Mouse (Mus musculus) gonadal fat pad, adult 2 months (tissue): Measurements from ENCODE around the gene Tspan4. TPM values are rescaled to one million over a fixed set of nuclear protein-coding genes. Genes with fewer than 3 reads are reported as not detected.

Source experiments
- polyA plus RNA-seq: library from polyadenylated mRNA; depleted of rRNA; stranded (reverse); fragments of >200 nt; gene quantifications from 2 replicates; pipeline ENCODE4 v1.2.3, GENCODE M21; 2012; rRNA removed

Tspan4 gene
- polyA plus RNA-seq, 1 experiment = 130 TPM

Other genes starting within 250 kb of the Tspan4 start
- gene Phrf1, start 246.5 kb upstream of the Tspan4 start, polyA plus RNA-seq = 22.7 and 40.8 TPM in 2 replicates
- 53.6 and 59.7 TPM in 2 replicates for gene Irf7, start 208.8 kb upstream of the Tspan4 start, polyA plus RNA-seq
- gene Cdhr5, start 198.5 kb upstream of the Tspan4 start, polyA plus RNA-seq = 3.1 and 16.2 TPM in 2 replicates
- gene Sct, start 196.1 kb upstream of the Tspan4 start, polyA plus RNA-seq = 5.1 and 8.1 TPM in 2 replicates
- gene Drd4, start 183.2 kb upstream of the Tspan4 start, polyA plus RNA-seq = 3.9 and 5.1 TPM in 2 replicates
- gene Deaf1, start 147.6 kb upstream of the Tspan4 start, polyA plus RNA-seq = 18.7 and 18.9 TPM in 2 replicates
- 48.1 and 48.9 TPM in 2 replicates for gene Tmem80, start 147.5 kb upstream of the Tspan4 start, polyA plus RNA-seq
- gene Eps8l2, start 136.4 kb upstream of the Tspan4 start, polyA plus RNA-seq = 21.5 and 22.3 TPM in 2 replicates
- gene Taldo1, start 83.0 kb upstream of the Tspan4 start, polyA plus RNA-seq = 324 and 438 TPM in 2 replicates
- gene Gatd1, start 61.1 kb upstream of the Tspan4 start, polyA plus RNA-seq = 103 and 109 TPM in 2 replicates
- gene Cend1, start 45.7 kb upstream of the Tspan4 start, polyA plus RNA-seq = 0.36 and 0.53 TPM in 2 replicates
- gene Slc25a22, start 37.3 kb upstream of the Tspan4 start, polyA plus RNA-seq = 120 TPM in 2 replicates
- 10.3 and 12.3 TPM in 2 replicates for gene Pidd1, start 31.2 kb upstream of the Tspan4 start, polyA plus RNA-seq
- gene Rplp2, start 27.9 kb upstream of the Tspan4 start, polyA plus RNA-seq = 599 and 692 TPM in 2 replicates
- gene Pnpla2, start 20.0 kb upstream of the Tspan4 start, polyA plus RNA-seq = 1,065 and 1,157 TPM in 2 replicates
- 42.8 and 51.2 TPM in 2 replicates for gene Cracr2b, start 14.1 kb upstream of the Tspan4 start, polyA plus RNA-seq
- 670 and 894 TPM in 2 replicates for gene Cd151, start 7.8 kb upstream of the Tspan4 start, polyA plus RNA-seq
- gene Polr2l, start 108 bp upstream of the Tspan4 start, polyA plus RNA-seq = 75.7 and 82.9 TPM in 2 replicates
- gene Chid1, start 64.6 kb downstream of the Tspan4 start, polyA plus RNA-seq = 61.9 and 69.0 TPM in 2 replicates
- 49.2 and 64.8 TPM in 2 replicates for gene Ap2a2, start 86.9 kb downstream of the Tspan4 start, polyA plus RNA-seq
- 0.01 and 0.08 TPM in 2 replicates for gene Muc6, start 180.1 kb downstream of the Tspan4 start, polyA plus RNA-seq
- gene Muc2, start 215.1 kb downstream of the Tspan4 start, polyA plus RNA-seq = 2.9 and 5.8 TPM in 2 replicates